Mouse (Mus musculus) MEL (cell line): ENCODE data around the gene Epha4. TPM values are rescaled to one million over a fixed set of nuclear protein-coding genes. Genes with fewer than 3 reads are reported as not detected.

ENCODE experiments used
- DNase-seq: peaks from one replicate; pipeline ENCODE4 v3.0.0; 2011; ENCODE audit warnings: low read depth, low spot score
- H3K27ac ChIP-seq: 2 replicates; pipeline ENCODE4 v1.5.1; 2012; ENCODE audit warnings: low read depth, mild to moderate bottlenecking, control low read depth, low read length, moderate library complexity; ENCODE audit not compliant: control insufficient read depth
- H3K27me3 ChIP-seq, 2 experiments: fragments of 150-350 bp in 1 of 2; sonication (generic) in 1 of 2; 2 replicates each; pipeline ENCODE4 v1.6.1; 2012; ENCODE audit warnings: low read length in 2 of 2, mild to moderate bottlenecking in 2 of 2, improper control_type of control experiment in 1 of 2, moderate library complexity in 1 of 2; ENCODE audit not compliant: insufficient read depth in 2 of 2, control insufficient read depth in 1 of 2
- H3K36me3 ChIP-seq, 2 experiments: 2 replicates each; pipeline ENCODE4 v1.6.1; 2012 to 2014; ENCODE audit warnings: low read length in 2 of 2, improper control_type of control experiment in 1 of 2, inconsistent platforms in 1 of 2, mild to moderate bottlenecking in 1 of 2; ENCODE audit not compliant: insufficient read depth in 2 of 2, control insufficient read depth in 1 of 2
- H3K4me1 ChIP-seq, 2 experiments: fragments of 150-350 bp in 1 of 2; sonication (generic) in 1 of 2; 2 replicates each; pipeline ENCODE4 v1.6.1; 2012; ENCODE audit warnings: low read length in 2 of 2, improper control_type of control experiment in 1 of 2, mild to moderate bottlenecking in 1 of 2; ENCODE audit not compliant: insufficient read depth in 2 of 2, control insufficient read depth in 1 of 2
- H3K4me3 ChIP-seq, 2 experiments: fragments of 150-350 bp in 1 of 2; sonication (generic) in 1 of 2; 2 replicates each; pipeline ENCODE4 v1.5.1; 2012; ENCODE audit warnings: low read depth in 2 of 2, low read length in 2 of 2, mild to moderate bottlenecking in 2 of 2, moderate library complexity in 2 of 2, control low read depth in 1 of 2, improper control_type of control experiment in 1 of 2; ENCODE audit not compliant: control insufficient read depth in 1 of 2, insufficient read depth in 1 of 2
- H3K79me2 ChIP-seq: 2 replicates; pipeline ENCODE4 v1.6.1; 2012; ENCODE audit warnings: mild to moderate bottlenecking, low read length, moderate library complexity; ENCODE audit not compliant: control insufficient read depth, poor library complexity, insufficient read depth
- H3K9ac ChIP-seq: 2 replicates; pipeline ENCODE4 v1.6.1; 2012; ENCODE audit warnings: low read depth, mild to moderate bottlenecking, control low read depth, low read length, moderate library complexity; ENCODE audit not compliant: control insufficient read depth, poor library complexity, severe bottlenecking
- H3K9me3 ChIP-seq: fragments of 150-350 bp; sonication (generic); replicated peaks from 2 replicates; pipeline ENCODE4 v1.6.1; 2012; ENCODE audit warnings: mild to moderate bottlenecking, low read length, improper control_type of control experiment, moderate library complexity; ENCODE audit not compliant: insufficient read depth
- CHD2 ChIP-seq: IDR thresholded peaks from 2 replicates; pipeline ENCODE4 v1.6.1; 2011; ENCODE audit warnings: low read length, improper control_type of control experiment
- CTCF ChIP-seq, 3 experiments: IDR thresholded peaks in 2 of 3; conservative IDR thresholded peaks in 1 of 3; 2 replicates each; pipeline ENCODE4 v1.5.1; 2011 to 2012; ENCODE audit warnings: low read length in 3 of 3, low read depth in 2 of 3, mild to moderate bottlenecking in 2 of 3, improper control_type of control experiment in 1 of 3, inconsistent platforms in 1 of 3, mixed read lengths in 1 of 3, moderate library complexity in 1 of 3; ENCODE audit not compliant: control insufficient read depth in 1 of 3, insufficient read depth in 1 of 3, poor library complexity in 1 of 3, severe bottlenecking in 1 of 3
- EP300 ChIP-seq, 2 experiments: IDR thresholded peaks; 2 replicates each; pipeline ENCODE4 v1.6.1; 2011; ENCODE audit warnings: improper control_type of control experiment in 2 of 2, low read length in 2 of 2, low read depth in 1 of 2, mild to moderate bottlenecking in 1 of 2
- HCFC1 ChIP-seq: IDR thresholded peaks from 2 replicates; pipeline ENCODE4 v1.6.1; 2012; ENCODE audit warnings: low read depth, mild to moderate bottlenecking, inconsistent platforms, low read length, improper control_type of control experiment, moderate library complexity
- KAT2A ChIP-seq: conservative IDR thresholded peaks from 2 replicates; pipeline ENCODE4 v1.6.1; 2012; ENCODE audit warnings: low read depth, low read length, improper control_type of control experiment, inconsistent platforms
- MAX ChIP-seq: IDR thresholded peaks from 2 replicates; pipeline ENCODE4 v1.6.1; 2011; ENCODE audit warnings: low read length, improper control_type of control experiment
- MAZ ChIP-seq: IDR thresholded peaks from 2 replicates; pipeline ENCODE4 v1.6.1; 2012; ENCODE audit warnings: low read depth, mild to moderate bottlenecking, inconsistent platforms, low read length, improper control_type of control experiment
- MXI1 ChIP-seq: IDR thresholded peaks from 2 replicates; pipeline ENCODE4 v1.6.1; 2011; ENCODE audit warnings: mild to moderate bottlenecking, low read depth, low read length, improper control_type of control experiment
- MYB ChIP-seq: IDR thresholded peaks from 2 replicates; pipeline ENCODE4 v1.6.1; 2011; ENCODE audit warnings: mild to moderate bottlenecking, low read depth, low read length, improper control_type of control experiment
- NELFE ChIP-seq: IDR thresholded peaks from 2 replicates; pipeline ENCODE4 v1.6.1; 2011; ENCODE audit warnings: low read depth, low read length, improper control_type of control experiment
- POLR2AphosphoS2 ChIP-seq: IDR thresholded peaks from 2 replicates; pipeline ENCODE4 v1.6.1; 2011; ENCODE audit warnings: low read length, improper control_type of control experiment
- POLR2AphosphoS5 ChIP-seq: IDR thresholded peaks from 2 replicates; pipeline ENCODE4 v1.6.1; 2012; ENCODE audit warnings: low read depth, borderline replicate concordance, mild to moderate bottlenecking, inconsistent platforms, low read length, moderate library complexity, mixed read lengths
- SMC3 ChIP-seq: IDR thresholded peaks from 2 replicates; pipeline ENCODE4 v1.6.1; 2011; ENCODE audit warnings: low read depth, low read length, improper control_type of control experiment
- TCF12 ChIP-seq: IDR thresholded peaks from 2 replicates; pipeline ENCODE4 v1.6.1; 2014; ENCODE audit warnings: low read depth, mild to moderate bottlenecking, inconsistent platforms, low read length, improper control_type of control experiment, moderate library complexity
- UBTF ChIP-seq: IDR thresholded peaks from 2 replicates; pipeline ENCODE4 v1.6.1; 2012; ENCODE audit warnings: low read depth, mild to moderate bottlenecking, inconsistent platforms, low read length, improper control_type of control experiment, moderate library complexity, borderline replicate concordance; ENCODE audit not compliant: insufficient read depth
- USF1 ChIP-seq: IDR thresholded peaks from 2 replicates; pipeline ENCODE4 v1.6.1; 2014; ENCODE audit warnings: low read depth, mild to moderate bottlenecking, inconsistent platforms, low read length, improper control_type of control experiment, moderate library complexity
- USF2 ChIP-seq, 2 experiments: IDR thresholded peaks; 2 replicates each; pipeline ENCODE4 v1.6.1; 2011 to 2012; ENCODE audit warnings: improper control_type of control experiment in 2 of 2, low read length in 2 of 2, borderline replicate concordance in 1 of 2, inconsistent platforms in 1 of 2, low read depth in 1 of 2, mild to moderate bottlenecking in 1 of 2; ENCODE audit not compliant: insufficient read depth in 1 of 2
- ZC3H11A ChIP-seq: IDR thresholded peaks from 2 replicates; pipeline ENCODE4 v1.6.1; 2012; ENCODE audit warnings: low read depth, mild to moderate bottlenecking, inconsistent platforms, low read length, improper control_type of control experiment
- ZKSCAN1 ChIP-seq: IDR thresholded peaks from 2 replicates; pipeline ENCODE4 v1.6.1; 2012; ENCODE audit warnings: low read depth, mild to moderate bottlenecking, inconsistent platforms, low read length, improper control_type of control experiment, moderate library complexity
- polyA plus RNA-seq, 2 experiments: library from polyadenylated mRNA; stranded (reverse) in 1 of 2; unstranded in 1 of 2; fragments of >175 nt in 1 of 2; fragments of >200 nt in 1 of 2; gene quantifications; 2 replicates each; pipeline versions ENCODE4 v1.2.1 to v1.2.4; 2012; ENCODE audit warnings: low replicate concordance in 2 of 2, low read depth in 1 of 2; ENCODE audit not compliant: insufficient read length in 2 of 2, insufficient read depth in 1 of 2, missing spikeins in 1 of 2
- total RNA-seq: library from RNA; depleted of rRNA; stranded (reverse); fragments of 300-350 nt; gene quantifications from 2 replicates; pipeline ENCODE4 v1.2.3, GENCODE M21; 2012

Gene Epha4
- total and polyA plus RNA-seq, 3 experiments: not detected

DNA sequence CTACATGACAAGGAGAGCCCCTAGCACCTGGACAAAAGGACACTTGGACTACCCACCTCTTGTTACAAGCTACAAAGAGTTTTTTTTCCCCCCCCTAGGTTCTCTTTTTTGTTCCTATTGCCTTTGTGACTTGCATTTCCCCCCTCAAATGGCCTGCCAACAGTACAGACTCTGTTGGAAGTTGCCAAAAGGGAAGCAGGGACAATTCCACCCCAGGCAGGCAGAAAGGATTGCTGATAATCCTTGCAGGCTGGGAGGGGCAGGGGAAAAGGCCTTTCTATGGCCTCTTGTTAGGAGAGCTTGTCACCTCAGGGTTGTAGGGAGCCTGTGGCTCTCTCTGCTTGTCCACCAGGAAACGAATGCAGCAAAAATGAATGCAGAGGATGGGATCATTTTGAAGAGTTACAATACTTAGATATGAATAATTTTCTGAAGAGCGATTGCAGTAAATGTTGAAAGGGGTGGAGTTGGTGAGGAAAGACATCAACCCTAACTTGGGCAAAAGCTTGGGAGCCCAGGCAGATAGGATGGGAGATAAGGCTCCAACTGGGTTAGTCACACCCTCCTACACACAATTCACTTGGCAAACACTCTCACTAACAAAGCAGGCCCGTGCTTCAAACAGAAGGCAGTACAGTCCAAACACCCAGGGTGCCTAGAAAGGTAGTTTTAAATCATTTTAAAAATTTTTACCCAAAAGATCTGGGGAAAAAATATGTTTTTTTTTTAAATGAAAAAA lies 52.8 kb downstream of the Epha4 start:
- H3K9me3 ChIP-seq: no peaks in the 10 kb centered on the region

DNA sequence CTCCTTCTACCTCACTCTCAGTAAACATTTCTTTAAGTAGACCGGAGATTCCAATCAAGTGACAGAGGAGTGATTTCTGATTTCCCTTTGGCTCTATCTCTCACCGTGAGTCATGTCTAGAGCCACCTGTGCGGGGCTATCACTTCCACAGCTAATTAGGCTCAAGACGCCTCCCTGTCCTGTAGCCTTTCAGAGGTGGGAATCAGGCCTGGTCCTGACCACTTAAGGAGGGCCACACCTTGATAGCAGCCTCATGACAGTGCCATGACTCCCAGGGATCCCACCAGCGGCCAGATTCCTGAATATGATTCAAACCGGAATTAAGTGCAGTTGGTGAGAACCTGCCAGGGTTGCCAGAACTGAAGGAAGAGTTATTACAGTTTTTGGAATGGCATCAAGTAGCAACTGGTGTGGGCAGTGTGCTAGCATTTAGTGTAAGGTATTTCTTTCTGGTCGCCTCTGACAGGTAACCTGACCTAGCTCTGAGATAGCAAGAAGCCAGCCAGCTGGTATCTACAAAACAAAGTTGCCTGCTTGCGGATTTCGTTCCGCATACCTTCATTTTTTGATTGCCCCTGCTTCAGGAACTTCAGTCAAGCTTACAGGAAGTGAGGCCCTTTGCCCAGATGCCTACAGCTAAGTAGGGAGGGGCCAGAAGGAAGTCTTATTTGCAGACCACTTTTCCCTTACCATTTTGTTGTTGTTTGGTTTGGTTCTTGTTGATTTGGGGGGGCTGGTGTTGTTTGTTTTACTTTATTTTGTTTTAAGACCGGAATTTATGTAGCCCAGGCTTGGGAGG lies 53.9 kb downstream of the Epha4 start:
- Histone ChIP-seq H3K9me3 (no peaks in the 10 kb centered on the region), H3K4me3 (no peak overlapping the region), H3K36me3 (no peaks in the 10 kb centered on the region), H3K79me2 (no peaks in the 10 kb centered on the region)
- TF ChIP-seq ZKSCAN1 (no peak), MAZ (no peak), TCF12 (no peak), USF1 (no peak), USF2 (IDR thresholded peaks at IDR 0.05; ENCODE audit: borderline replicate concordance in 1 of 2, insufficient read depth in 1 of 2, low read depth in 1 of 2, low read length in 2 of 2) (no peak), POLR2AphosphoS2 (no peak), KAT2A (no peak), POLR2AphosphoS5 (no peak), ZC3H11A (no peak), UBTF (no peak)
- TF ChIP-seq, all 39 proteins: peak for 0
- no peaks in the 10 kb centered on the region for H3K27me3 ChIP-seq
- no peak overlapping the region for H3K27ac ChIP-seq
- no peak overlapping the region for H3K9ac ChIP-seq
- no peaks in the 10 kb centered on the region for H3K4me1 ChIP-seq
- no peak for DNase-seq

More for the DNA sequence above, 52.8 kb downstream of the Epha4 start:
- H3K4me3 ChIP-seq: no peak overlapping the region
- H3K4me1 ChIP-seq: no peaks in the 10 kb centered on the region
- H3K9ac ChIP-seq: no peak overlapping the region
- DNase-seq: no peak
- H3K27me3 ChIP-seq: no peaks in the 10 kb centered on the region
- H3K79me2 ChIP-seq: no peaks in the 10 kb centered on the region
- no peaks in the 10 kb centered on the region for H3K36me3 ChIP-seq
- no peak overlapping the region for H3K27ac ChIP-seq
- TF ChIP-seq POLR2AphosphoS2 (no peak), MYB (no peak), HCFC1 (no peak), EP300 (IDR thresholded peaks at IDR 0.05; ENCODE audit: low read depth in 1 of 2, low read length in 2 of 2) (no peak), USF1 (no peak), KAT2A (no peak), MXI1 (no peak), CHD2 (no peak), MAX (no peak), CTCF (IDR thresholded peaks at IDR 0.05 in 2 of 3, conservative IDR thresholded peaks at IDR 0.05 in 1 of 3; ENCODE audit: control insufficient read depth in 1 of 3, insufficient read depth in 1 of 3, low read depth in 2 of 3, low read length in 3 of 3, poor library complexity in 1 of 3, severe bottlenecking in 1 of 3) (no peak), POLR2AphosphoS5 (no peak), SMC3 (no peak), NELFE (no peak), ZC3H11A (no peak)
